Mouse (Mus musculus) thymus, adult 2 months (tissue): ENCODE data around the gene Zfp607b. TPM values are rescaled to one million over a fixed set of nuclear protein-coding genes. Genes with fewer than 3 reads are reported as not detected.

ENCODE experiments used
- DNase-seq: peaks from one replicate; pipeline ENCODE4 v3.0.0; 2021
- H3K27ac ChIP-seq: fragments of 200-500 bp; 2 replicates; pipeline ENCODE4 v1.5.1; 2012; ENCODE audit warnings: low read length, control low read depth; ENCODE audit not compliant: control insufficient read depth, insufficient read depth
- H3K27me3 ChIP-seq: fragments of 200-500 bp; 2 replicates; pipeline ENCODE4 v1.6.1; 2012; ENCODE audit warnings: mild to moderate bottlenecking, low read length, moderate library complexity, mixed read lengths; ENCODE audit not compliant: control insufficient read depth, insufficient read depth
- H3K36me3 ChIP-seq: fragments of 200-500 bp; 2 replicates; pipeline ENCODE4 v1.6.1; 2012; ENCODE audit warnings: mild to moderate bottlenecking, low read length, moderate library complexity; ENCODE audit not compliant: control insufficient read depth, insufficient read depth
- H3K4me1 ChIP-seq: fragments of 200-500 bp; replicated peaks from 2 replicates; pipeline ENCODE4 v1.6.1; 2012; ENCODE audit warnings: low read length; ENCODE audit not compliant: control insufficient read depth, insufficient read depth
- H3K4me3 ChIP-seq: fragments of 200-500 bp; 2 replicates; pipeline ENCODE4 v1.5.1; 2012; ENCODE audit warnings: mild to moderate bottlenecking, low read length, control low read depth, moderate library complexity; ENCODE audit not compliant: control insufficient read depth, insufficient read depth
- CTCF ChIP-seq: fragments of 200-500 bp; IDR thresholded peaks from 2 replicates; pipeline ENCODE4 v1.5.1; 2012; ENCODE audit warnings: mild to moderate bottlenecking, control low read depth, low read length, moderate library complexity, borderline replicate concordance; ENCODE audit not compliant: control insufficient read depth, poor library complexity, insufficient read depth; ENCODE audit errors: extremely low read depth
- POLR2A ChIP-seq: fragments of 200-500 bp; IDR thresholded peaks from 2 replicates; pipeline ENCODE4 v1.6.1; 2012; ENCODE audit warnings: mild to moderate bottlenecking, low read length, control low read depth, moderate library complexity; ENCODE audit not compliant: control insufficient read depth, poor library complexity, insufficient read depth; ENCODE audit errors: extremely low read depth
- WGBS: fragments of 180-500 bp; shearing (Covaris S2); methylation state at CpG from one replicate; pipeline ENCODE4 v1.1.7; 2018; 5-methylcytosine and 5-hydroxymethylcytosine counted together
- polyA plus RNA-seq: library from polyadenylated mRNA; depleted of rRNA; stranded (reverse); fragments of >200 nt; gene quantifications from 2 replicates; pipeline ENCODE4 v1.2.3, GENCODE M21; 2012; rRNA removed

The Zfp607b gene
- polyA plus RNA-seq: 0.77 and 0.92 TPM in 2 replicates

DNA sequence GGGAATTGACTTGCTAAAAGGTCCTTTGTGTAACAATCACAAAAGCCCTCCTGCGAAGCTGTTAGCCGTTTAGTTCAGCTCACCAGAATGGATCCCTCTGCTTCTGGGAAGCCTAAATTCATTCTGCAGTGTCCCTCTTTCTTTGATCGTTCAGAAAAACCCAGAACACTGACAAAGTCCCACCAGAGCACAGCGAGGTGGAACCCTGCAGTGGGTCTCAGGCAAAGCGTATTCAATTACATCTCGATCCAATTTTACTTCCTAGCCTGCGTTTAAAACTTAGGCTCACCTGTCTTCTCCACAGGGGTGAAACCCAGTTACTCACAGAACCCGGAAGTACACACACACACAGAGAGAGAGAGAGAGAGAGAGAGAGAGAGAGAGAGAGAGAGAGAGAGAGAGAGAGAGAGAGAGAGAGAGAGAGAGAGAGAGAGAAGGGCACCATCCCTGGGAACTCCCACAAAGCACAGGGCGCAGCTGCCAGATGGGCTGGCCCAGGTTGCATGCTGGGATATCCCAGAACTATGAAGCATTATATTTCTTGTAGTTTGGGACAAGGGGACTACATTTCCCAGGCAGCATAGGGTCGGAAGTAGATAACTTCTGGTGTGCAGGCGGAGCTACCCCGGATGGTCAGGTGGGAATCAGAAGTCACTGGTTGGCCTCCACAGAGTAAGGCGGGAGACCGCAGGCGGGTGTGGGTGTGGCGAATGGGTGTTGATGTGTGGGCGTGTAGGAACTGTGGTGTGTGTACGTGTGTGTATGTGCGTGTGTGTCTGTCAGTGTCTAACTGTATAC is at the start of gene Zfp607b:
TSS of gene Zfp607b (plus strand) at position 526 of the 798 bp plus-strand sequence.
- DNase-seq: peak; percentile 90
- Histone ChIP-seq H3K36me3 (no peaks in the 10 kb centered on the region), H3K27ac (peak within 1 kb of the TSS; percentile 87), H3K4me3 (peak within 1 kb of the TSS; percentile 47), H3K27me3 (no peaks in the 10 kb centered on the region; the same call in 1 of the 2 replicates), H3K4me1 (peaks cover 7% of the 10 kb centered on the region)
- TF ChIP-seq CTCF: 0 out of 2 replicates have a peak, but pooled peaks have one; percentile 53
- no peak for TF ChIP-seq POLR2A
- 0% methylated on average over 19 of the region's 19 CpGs for WGBS

DNA sequence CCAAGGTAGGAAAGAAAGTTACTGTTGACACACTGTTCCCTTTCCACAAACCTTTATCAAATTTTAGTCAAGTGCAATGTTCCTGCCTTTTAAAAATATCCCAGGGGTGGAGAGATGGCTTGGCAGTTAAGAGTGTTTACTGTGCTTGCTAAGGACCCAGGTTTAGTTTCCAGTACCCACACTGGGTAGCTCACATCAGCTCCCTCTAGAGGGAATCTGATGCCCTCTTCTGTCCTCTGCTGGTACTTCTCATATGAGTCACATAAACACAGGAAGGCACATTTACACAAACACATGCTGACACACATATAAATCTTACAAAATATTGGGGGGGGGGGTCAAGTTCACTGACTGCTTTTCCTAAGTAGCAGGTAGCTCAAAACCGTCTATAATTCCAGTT is 44.7 kb upstream of the Zfp607b start:
- Histone ChIP-seq H3K4me1 (no peaks in the 10 kb centered on the region), H3K4me3 (no peak overlapping the region), H3K27ac (no peak overlapping the region), H3K27me3 (no peaks in the 10 kb centered on the region), H3K36me3 (no peaks in the 10 kb centered on the region)
- DNase-seq: no peak
- TF ChIP-seq POLR2A: no peak
- TF ChIP-seq CTCF: no peak
- WGBS: 19% methylated on average over 1 of the region's 1 CpGs

DNA sequence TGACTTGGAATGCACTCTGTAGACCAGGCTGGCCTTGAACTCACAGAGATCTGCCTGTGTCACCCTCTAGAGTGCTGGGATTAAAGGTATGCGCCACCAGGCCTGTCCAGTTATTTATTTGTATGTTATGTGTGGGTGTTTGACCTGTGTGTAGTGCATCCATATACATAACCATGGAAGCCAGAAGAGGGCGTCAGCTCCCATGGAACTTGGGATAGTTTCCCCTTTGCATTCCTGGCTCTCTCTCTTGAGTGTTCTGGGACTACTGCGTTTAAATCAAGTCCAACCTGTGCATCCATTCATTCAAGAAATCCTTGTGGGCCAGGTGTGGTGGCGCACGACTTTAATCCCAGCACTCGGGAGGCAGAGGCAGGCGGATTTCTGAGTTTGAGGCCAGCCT is 42.6 kb upstream of the Zfp607b start:
- 90% methylated on average over 7 of the region's 7 CpGs for whole genome bisulfite sequencing
- Histone ChIP-seq H3K27me3 (no peaks in the 10 kb centered on the region), H3K36me3 (no peaks in the 10 kb centered on the region), H3K4me1 (no peaks in the 10 kb centered on the region), H3K27ac (no peak overlapping the region), H3K4me3 (no peak overlapping the region)
- no peak for DNase-seq
- no peak for TF ChIP-seq POLR2A
- TF ChIP-seq CTCF: no peak

DNA sequence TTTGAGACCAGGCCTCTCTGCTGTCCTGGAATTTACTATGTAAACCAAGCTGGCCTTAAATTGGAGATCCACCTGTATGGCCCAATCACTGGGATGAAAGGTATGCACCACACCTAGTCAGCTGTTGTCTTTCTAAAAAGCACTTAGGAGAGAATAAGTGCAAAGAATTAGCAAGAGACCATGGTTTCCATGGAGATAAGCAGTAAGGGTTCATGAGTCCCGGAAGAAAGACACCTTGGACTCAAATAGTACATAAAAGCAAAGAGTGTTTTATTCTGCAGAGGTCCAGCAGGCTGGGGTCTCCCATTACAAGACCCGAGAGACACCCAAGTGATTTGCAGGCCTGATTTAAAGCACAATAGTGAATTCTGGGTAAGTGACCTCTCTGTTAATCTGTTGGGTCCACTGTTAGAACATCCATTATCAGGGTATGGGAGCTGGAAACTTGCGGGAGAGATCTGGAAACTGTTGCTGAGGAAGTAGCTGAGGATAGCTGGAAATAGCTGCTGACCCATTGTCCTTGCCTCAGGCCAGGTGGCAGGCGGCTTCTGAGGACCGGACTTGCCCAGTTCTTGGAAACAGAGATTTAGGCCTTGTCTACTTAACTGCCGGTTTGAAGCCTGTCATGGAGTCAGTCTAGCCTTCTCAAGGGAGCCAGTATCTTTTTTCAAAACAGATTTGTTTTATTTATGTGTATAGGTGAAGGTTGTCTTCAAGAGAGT is 41.7 kb upstream of the Zfp607b start:
- H3K27me3 ChIP-seq: no peaks in the 10 kb centered on the region
- 92% methylated on average over 6 of the region's 6 CpGs for WGBS
- H3K4me1 ChIP-seq: no peaks in the 10 kb centered on the region
- H3K27ac ChIP-seq: no peak overlapping the region
- no peak for DNase-seq
- H3K36me3 ChIP-seq: no peaks in the 10 kb centered on the region
- TF ChIP-seq CTCF (no peak), POLR2A (no peak)
- no peak overlapping the region for H3K4me3 ChIP-seq

DNA sequence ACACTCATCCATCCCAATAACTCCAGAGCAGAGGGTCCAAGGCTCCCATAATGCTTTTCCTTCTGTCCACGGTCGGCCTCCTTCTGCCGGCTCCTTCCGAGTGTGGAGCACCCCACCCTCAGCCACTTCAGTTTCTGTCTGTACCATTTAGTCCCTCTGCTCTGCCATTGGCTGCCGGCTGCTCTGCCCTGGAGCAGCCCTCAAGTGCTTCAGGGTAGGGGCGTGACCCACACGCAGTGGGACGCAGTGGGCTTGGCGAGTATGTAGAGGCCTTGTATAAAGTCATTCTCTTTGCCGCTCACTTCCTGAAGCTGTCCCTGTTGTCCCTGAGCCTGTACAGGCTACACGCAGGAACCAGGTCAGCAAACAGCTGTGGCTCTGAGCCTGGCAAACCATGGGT is 39.4 kb upstream of the Zfp607b start:
- no peaks in the 10 kb centered on the region for H3K4me1 ChIP-seq
- H3K27me3 ChIP-seq: peaks cover 5% of the 10 kb centered on the region; the same call in 1 of the 2 replicates
- WGBS: 94% methylated on average over 11 of the region's 11 CpGs
- no peak overlapping the region for H3K4me3 ChIP-seq
- H3K36me3 ChIP-seq: no peaks in the 10 kb centered on the region
- no peak for DNase-seq
- TF ChIP-seq CTCF (no peak), POLR2A (no peak)
- no peak overlapping the region for H3K27ac ChIP-seq

DNA sequence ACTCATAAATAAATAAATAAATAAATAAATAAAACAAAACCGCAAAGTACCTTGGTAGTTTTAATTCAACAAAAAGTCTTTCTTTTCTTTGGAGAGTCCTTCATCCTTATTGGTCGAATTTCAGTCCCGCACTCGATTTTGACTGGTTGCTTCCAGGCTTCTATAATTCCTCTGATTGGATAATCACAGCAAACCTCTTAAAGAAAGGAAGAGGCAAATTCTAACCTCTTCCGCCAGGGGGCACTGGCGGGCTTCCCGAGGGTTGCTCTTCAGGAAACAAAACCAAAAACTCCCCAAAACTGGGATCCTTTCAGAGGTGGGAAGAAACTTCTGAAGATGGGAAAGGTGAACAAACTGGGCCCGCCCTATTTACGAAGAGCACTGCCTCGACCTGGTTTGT is 38.2 kb upstream of the Zfp607b start:
- no peak overlapping the region for H3K4me3 ChIP-seq
- peak; percentile 64 for DNase-seq
- 5% methylated on average over 10 of the region's 10 CpGs for WGBS
- no peak for TF ChIP-seq POLR2A
- TF ChIP-seq CTCF: no peak
- H3K4me1 ChIP-seq: no peaks in the 10 kb centered on the region
- no peaks in the 10 kb centered on the region for H3K36me3 ChIP-seq
- H3K27ac ChIP-seq: no peak overlapping the region
- H3K27me3 ChIP-seq: peaks cover 5% of the 10 kb centered on the region; the same call in 1 of the 2 replicates
